Mouse (Mus musculus) neural tube, embryonic 15.5 days (tissue): ENCODE results near the gene Mlxipl. TPM values are rescaled to one million over a fixed set of nuclear protein-coding genes. Genes with fewer than 3 reads are reported as not detected.
"Not testable (repeated sequence)": the region's sequence is repeated elsewhere in the genome, so short reads cannot be mapped to it uniquely, and the experiment has no call there.

Experiments
- ATAC-seq: fragments of 200-750 bp; cut with Nextera tagmentation; 2 replicates; pipeline ENCODE4 v1.8.0; 2017; ENCODE audit warnings: mild to moderate bottlenecking, moderate TSS enrichment, moderate library complexity; ENCODE audit not compliant: low FRiP score
- H3K27ac ChIP-seq: fragments of 300-500 bp; sonication (generic); replicated peaks from 2 replicates; pipeline ENCODE4 v1.5.1; 2015; ENCODE audit warnings: mild to moderate bottlenecking, inconsistent platforms
- H3K27me3 ChIP-seq: fragments of 300-500 bp; sonication (generic); replicated peaks from 2 replicates; pipeline ENCODE4 v1.6.1; 2015; ENCODE audit warnings: inconsistent platforms
- H3K36me3 ChIP-seq: fragments of 300-500 bp; sonication (generic); 2 replicates; pipeline ENCODE4 v1.6.1; 2015; ENCODE audit warnings: inconsistent platforms
- H3K4me1 ChIP-seq: fragments of 300-500 bp; sonication (generic); 2 replicates; pipeline ENCODE4 v1.6.1; 2015; ENCODE audit warnings: inconsistent platforms
- H3K4me2 ChIP-seq: fragments of 300-500 bp; sonication (generic); 2 replicates; pipeline ENCODE4 v1.6.1; 2015; ENCODE audit warnings: inconsistent platforms, mild to moderate bottlenecking, moderate library complexity
- H3K4me3 ChIP-seq: fragments of 300-500 bp; sonication (generic); replicated peaks from 2 replicates; pipeline ENCODE4 v1.5.1; 2015; ENCODE audit warnings: mild to moderate bottlenecking, inconsistent platforms
- H3K9ac ChIP-seq: fragments of 300-500 bp; sonication (generic); replicated peaks from 2 replicates; pipeline ENCODE4 v1.6.1; 2015; ENCODE audit warnings: mild to moderate bottlenecking, inconsistent platforms
- H3K9me3 ChIP-seq: fragments of 300-500 bp; sonication (generic); replicated peaks from 2 replicates; pipeline ENCODE4 v1.6.1; 2016; ENCODE audit warnings: inconsistent platforms
- WGBS: fragments of 180-500 bp; shearing (Covaris S2); methylation state at CpG from one replicate; pipeline ENCODE4 v1.1.7; 2015; ENCODE audit warnings: mixed read lengths; 5-methylcytosine and 5-hydroxymethylcytosine counted together
- polyA plus RNA-seq: library from polyadenylated mRNA; unstranded; fragments of >200 nt; fragmentation: Nextera tagmentation; extraction: Ambion mirVana; gene quantifications from 2 replicates; pipeline ENCODE4 v1.2.1, GENCODE M21; 2015

Gene Mlxipl
- polyA plus RNA-seq = 0.79 and 0.84 TPM in 2 replicates

GRCm38 (mm10) chr5:135089653-135090052 lies at the start of gene Mlxipl:
Mlxipl (plus strand) TSS chr5:135089890.
- 5% methylated on average over 37 of the region's 39 CpGs for WGBS
- H3K4me2 ChIP-seq = no peak within 1 kb of the TSS; the same call in 1 of the 2 replicates
- H3K9me3 ChIP-seq = no peaks in the 10 kb centered on the region
- no peak for ATAC-seq
- no peaks in the 10 kb centered on the region for H3K36me3 ChIP-seq
- peaks cover 4% of the 10 kb centered on the region; the same call in 1 of the 2 replicates for H3K4me1 ChIP-seq
- H3K27me3 ChIP-seq = peaks cover 53% of the 10 kb centered on the region
- no peak within 1 kb of the TSS for H3K27ac ChIP-seq
- no peak within 1 kb of the TSS for H3K9ac ChIP-seq
- no peak within 1 kb of the TSS for H3K4me3 ChIP-seq

GRCm38 (mm10) chr5:135040059-135040458 lies 49.6 kb upstream of the Mlxipl start:
- ATAC-seq = no peak
- WGBS = 57% methylated on average over 6 of the region's 6 CpGs
- no peaks in the 10 kb centered on the region for H3K9me3 ChIP-seq
- no peak overlapping the region for H3K27ac ChIP-seq
- no peaks in the 10 kb centered on the region for H3K27me3 ChIP-seq
- no peak overlapping the region for H3K9ac ChIP-seq
- H3K4me2 ChIP-seq = no peak overlapping the region
- H3K4me3 ChIP-seq = no peak overlapping the region
- peaks cover 6% of the 10 kb centered on the region; the same call in 1 of the 2 replicates for H3K4me1 ChIP-seq
- H3K36me3 ChIP-seq = peaks cover 24% of the 10 kb centered on the region

- no peak overlapping the region for H3K4me3 ChIP-seq
- peaks cover 2% of the 10 kb centered on the region; the same call in 1 of the 2 replicates for H3K4me1 ChIP-seq
- no peaks in the 10 kb centered on the region for H3K27me3 ChIP-seq
- H3K36me3 ChIP-seq = peaks cover 32% of the 10 kb centered on the region
- no peak overlapping the region for H3K27ac ChIP-seq
- WGBS = 85% methylated on average over 11 of the region's 11 CpGs
- H3K4me2 ChIP-seq = no peak overlapping the region
- no peaks in the 10 kb centered on the region for H3K9me3 ChIP-seq
- H3K9ac ChIP-seq = no peak overlapping the region
- no peak for ATAC-seq
These were observed 48.9 kb upstream of the Mlxipl start for GRCm38 (mm10) chr5:135040777-135041176.

- H3K4me1 ChIP-seq = no peaks in the 10 kb centered on the region
- H3K9ac ChIP-seq = no peak overlapping the region
- ATAC-seq = no peak; the same call in 1 of the 2 replicates
- WGBS = 26% methylated on average over 21 of the region's 21 CpGs
- H3K9me3 ChIP-seq = no peaks in the 10 kb centered on the region
- H3K27ac ChIP-seq = no peak overlapping the region
- H3K4me3 ChIP-seq = no peak overlapping the region
- H3K36me3 ChIP-seq = peaks cover 41% of the 10 kb centered on the region
- H3K27me3 ChIP-seq = no peaks in the 10 kb centered on the region
- no peak overlapping the region for H3K4me2 ChIP-seq
These were observed 47.4 kb upstream of the Mlxipl start for GRCm38 (mm10) chr5:135042105-135042788.

GRCm38 (mm10) chr5:135044575-135044974 lies 45.1 kb upstream of the Mlxipl start:
- Histone ChIP-seq H3K27me3 (no peaks in the 10 kb centered on the region), H3K4me3 (no peak overlapping the region), H3K27ac (no peak overlapping the region), H3K36me3 (peaks cover 40% of the 10 kb centered on the region), H3K4me2 (no peak overlapping the region), H3K4me1 (no peaks in the 10 kb centered on the region), H3K9ac (no peak overlapping the region), H3K9me3 (no peaks in the 10 kb centered on the region)
- 94% methylated on average over 3 of the region's 3 CpGs for WGBS
- no peak for ATAC-seq

GRCm38 (mm10) chr5:135048539-135048938 lies 41.2 kb upstream of the Mlxipl start:
- Histone ChIP-seq H3K27me3 (no peaks in the 10 kb centered on the region), H3K4me3 (no peak overlapping the region), H3K9ac (no peak overlapping the region), H3K4me1 (no peaks in the 10 kb centered on the region), H3K4me2 (no peak overlapping the region), H3K36me3 (peaks cover 73% of the 10 kb centered on the region), H3K27ac (no peak overlapping the region), H3K9me3 (no peaks in the 10 kb centered on the region)
- 97% methylated on average over 5 of the region's 5 CpGs for WGBS
- ATAC-seq = no peak

GRCm38 (mm10) chr5:135049268-135049667 lies 40.4 kb upstream of the Mlxipl start:
- not testable (repeated sequence) for ATAC-seq, H3K4me1 ChIP-seq, H3K27ac ChIP-seq, H3K4me2 ChIP-seq, H3K4me3 ChIP-seq, H3K27me3 ChIP-seq, H3K9ac ChIP-seq, H3K9me3 ChIP-seq
- H3K36me3 ChIP-seq = peaks cover 78% of the 10 kb centered on the region
- 89% methylated on average over 6 of the region's 6 CpGs for WGBS

- Histone ChIP-seq H3K4me3 (no peak overlapping the region), H3K4me2 (no peak overlapping the region), H3K27ac (no peak overlapping the region), H3K9me3 (no peaks in the 10 kb centered on the region), H3K27me3 (no peaks in the 10 kb centered on the region), H3K36me3 (peaks cover 85% of the 10 kb centered on the region), H3K9ac (no peak overlapping the region), H3K4me1 (no peaks in the 10 kb centered on the region)
- 90% methylated on average over 12 of the region's 12 CpGs for WGBS
- no peak for ATAC-seq
These were observed 36.3 kb upstream of the Mlxipl start for GRCm38 (mm10) chr5:135053356-135053755.

- peak within 1 kb of the TSS; percentile 88 for H3K4me3 ChIP-seq
- peak within 1 kb of the TSS; percentile 85 for H3K27ac ChIP-seq
- peak within 1 kb of the TSS; percentile 72 for H3K9ac ChIP-seq
- ATAC-seq = peak; percentile 97
- no peaks in the 10 kb centered on the region for H3K9me3 ChIP-seq
- peak within 1 kb of the TSS; percentile 93 for H3K4me2 ChIP-seq
- H3K4me1 ChIP-seq = peaks cover 30% of the 10 kb centered on the region
- H3K27me3 ChIP-seq = no peaks in the 10 kb centered on the region
- WGBS = under 1% methylated on average over 52 of the region's 52 CpGs
- peaks cover 39% of the 10 kb centered on the region for H3K36me3 ChIP-seq
These were observed 25.9 kb upstream of the Mlxipl start, which contains the start of gene Dnajc30 for GRCm38 (mm10) chr5:135063629-135064381. Dnajc30 (plus strand) TSS chr5:135064202.

GRCm38 (mm10) chr5:135064382-135064766 lies 25.3 kb upstream of the Mlxipl start:
- no peaks in the 10 kb centered on the region for H3K9me3 ChIP-seq
- ATAC-seq = peak; percentile 69
- H3K4me3 ChIP-seq = peak overlapping the region; percentile 88
- peak overlapping the region; percentile 85 for H3K27ac ChIP-seq
- H3K9ac ChIP-seq = peak overlapping the region; percentile 72
- H3K36me3 ChIP-seq = peaks cover 33% of the 10 kb centered on the region
- WGBS = under 1% methylated on average over 40 of the region's 40 CpGs
- peaks cover 30% of the 10 kb centered on the region for H3K4me1 ChIP-seq
- peak overlapping the region; percentile 93 for H3K4me2 ChIP-seq
- no peaks in the 10 kb centered on the region for H3K27me3 ChIP-seq

GRCm38 (mm10) chr5:135064909-135065446 lies 24.7 kb upstream of the Mlxipl start, which contains the start of gene Bud23:
Bud23 (minus strand) TSS chr5:135064959.
- Histone ChIP-seq H3K9ac (peak within 1 kb of the TSS; percentile 72), H3K27ac (peak within 1 kb of the TSS; percentile 85), H3K4me1 (peaks cover 30% of the 10 kb centered on the region), H3K4me2 (peak within 1 kb of the TSS; percentile 93), H3K4me3 (peak within 1 kb of the TSS; percentile 88), H3K36me3 (peaks cover 28% of the 10 kb centered on the region)
- not testable (repeated sequence) for ATAC-seq, H3K9me3 ChIP-seq, H3K27me3 ChIP-seq
- 81% methylated on average over 9 of the region's 9 CpGs for WGBS
